Mouse (Mus musculus) gastrocnemius, postnatal 36 days (tissue): ENCODE measurements at regions not wholly inside any gene's neighbourhood (a gene's known extent, or its start where the extent isn't known, plus 50 kb on each side); places are given as distances from the start of the nearest gene placed in this dataset.

Source experiments
- DNase-seq, 2 experiments: peaks; one replicate each; pipeline ENCODE4 v3.0.0; 2022
- intact Hi-C: fragments of 180-260 bp; cut with DNase I; formaldehyde crosslinking; loops from one replicate; pipeline ENCODE4 v1.15.1; 2025

DNA sequence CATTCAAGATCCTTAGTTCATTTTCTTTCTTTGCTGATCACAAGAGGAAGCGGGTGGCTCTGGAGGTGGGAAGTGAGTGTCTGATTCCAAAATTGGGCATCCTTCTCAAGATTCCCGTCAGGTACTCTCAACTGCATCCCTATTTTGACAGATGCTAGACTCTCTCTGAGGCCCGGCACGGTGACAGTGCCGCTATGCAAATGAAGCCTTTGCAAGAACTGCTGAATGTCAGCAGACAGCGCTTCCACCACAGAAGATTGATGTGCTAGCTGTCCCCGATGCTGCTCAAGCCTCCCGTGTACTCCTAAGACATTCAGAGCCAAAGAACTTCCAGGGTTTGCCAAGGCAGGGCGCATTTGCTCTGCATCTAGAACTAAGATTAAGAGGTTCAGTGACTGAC is 50.9 kb upstream of the Cpne4 start:
- intact Hi-C loops: no loop called here
- DNase-seq: no peak

DNA sequence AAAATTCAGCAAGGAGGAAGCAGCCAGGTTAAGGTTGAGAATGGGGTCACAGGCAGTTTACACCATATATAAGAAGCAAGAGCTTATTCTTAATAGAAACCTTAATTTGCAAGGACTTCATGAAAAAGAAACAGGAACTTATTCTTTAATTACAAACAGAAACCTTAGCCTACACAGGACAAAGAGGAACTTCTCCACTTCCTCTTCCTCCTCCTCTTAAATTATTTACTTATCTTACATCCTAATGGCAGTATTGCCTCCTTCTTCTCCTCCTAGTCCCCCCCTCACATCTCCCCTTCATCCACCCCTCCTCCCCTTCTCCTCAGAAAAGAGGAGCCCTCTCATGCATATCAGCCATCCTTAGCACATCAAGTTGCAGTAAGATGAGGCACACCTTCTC is 56.4 kb upstream of the Cpne4 start:
- intact Hi-C loops: no loop called here
- no peak for DNase-seq

DNA sequence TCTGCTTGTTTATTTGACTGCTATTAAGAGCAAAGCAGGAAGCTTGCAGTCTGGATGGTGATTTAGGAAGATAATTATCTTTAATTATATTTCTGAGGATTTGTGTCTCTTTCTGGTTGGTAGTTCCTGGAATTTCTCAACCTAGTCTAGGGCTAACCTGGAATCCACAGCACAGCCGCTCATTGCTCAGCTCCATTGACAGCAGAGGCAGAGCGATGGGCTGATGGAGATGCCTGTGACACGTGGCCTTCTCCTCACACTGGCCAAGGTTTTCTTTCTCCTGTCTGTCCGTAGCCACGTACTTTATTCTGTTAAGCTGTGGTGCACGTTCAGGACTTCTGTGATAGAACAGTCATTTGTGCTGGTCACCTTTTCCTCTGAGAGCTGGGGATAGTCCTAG is 57.7 kb upstream of the Cpne4 start:
- DNase-seq: no peak
- intact Hi-C loops: no loop called here

DNA sequence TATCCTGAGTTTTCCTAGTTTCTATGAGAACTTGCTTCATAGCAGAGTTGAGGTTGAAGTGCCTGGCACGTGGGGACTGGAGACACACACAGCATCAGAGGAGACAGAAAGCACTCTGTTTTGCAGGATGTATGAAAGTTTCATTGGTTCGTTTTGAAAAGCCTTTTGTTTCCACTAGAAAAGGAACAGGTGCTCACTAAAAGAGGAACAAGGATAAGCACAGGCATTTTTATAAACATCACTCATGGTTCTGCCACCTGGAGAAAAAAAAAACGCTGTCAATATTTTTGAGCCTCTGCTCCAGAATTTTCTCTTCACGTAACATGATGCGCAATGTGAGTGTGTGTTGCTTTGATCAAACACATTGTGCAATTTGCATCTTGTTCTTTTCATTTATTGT is 64.6 kb upstream of the Cpne4 start:
- intact Hi-C loops: no loop called here
- DNase-seq: no peak

DNA sequence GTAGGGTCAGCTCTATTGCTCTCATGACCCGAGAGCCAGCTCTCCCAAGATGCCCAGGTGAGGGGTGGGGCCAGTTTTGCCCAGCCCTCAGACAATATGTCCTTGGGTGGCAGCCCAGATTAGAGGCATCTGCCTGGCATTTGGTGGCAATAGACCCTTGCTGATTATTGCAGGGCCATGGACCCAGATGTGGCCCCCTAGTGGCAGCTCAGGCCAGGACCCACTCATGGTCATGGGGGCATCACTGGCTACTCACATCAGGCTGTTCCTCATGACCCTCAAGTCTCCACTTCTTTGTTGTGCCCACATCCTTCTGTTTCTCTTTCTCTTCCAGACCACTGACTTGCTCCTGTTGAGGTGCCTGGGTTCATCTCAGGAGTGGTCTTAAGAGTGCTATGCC is 66.4 kb upstream of the Cpne4 start:
- intact Hi-C loops: no loop called here
- no peak for DNase-seq

DNA sequence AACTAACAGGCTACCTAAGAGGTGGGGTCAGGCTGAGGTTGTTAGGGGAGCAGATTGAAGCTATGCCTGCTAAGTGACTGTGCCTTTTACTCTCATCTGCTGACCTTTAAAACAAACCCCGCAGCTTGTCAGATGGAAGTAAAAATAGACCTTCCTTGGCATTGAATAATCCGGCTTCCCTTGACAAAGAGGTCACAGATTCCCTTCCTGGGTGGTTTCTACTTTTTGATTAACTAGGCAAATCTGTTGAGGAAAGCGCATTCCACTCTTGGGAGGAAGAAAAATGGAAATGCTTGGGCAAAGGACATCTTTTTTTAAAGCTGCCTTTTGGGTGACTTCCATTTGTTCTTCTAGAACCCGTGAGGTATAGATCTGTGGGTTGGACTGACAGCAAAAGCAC is 72.3 kb upstream of the Cpne4 start:
- intact Hi-C loops: no loop called here
- no peak for DNase-seq

DNA sequence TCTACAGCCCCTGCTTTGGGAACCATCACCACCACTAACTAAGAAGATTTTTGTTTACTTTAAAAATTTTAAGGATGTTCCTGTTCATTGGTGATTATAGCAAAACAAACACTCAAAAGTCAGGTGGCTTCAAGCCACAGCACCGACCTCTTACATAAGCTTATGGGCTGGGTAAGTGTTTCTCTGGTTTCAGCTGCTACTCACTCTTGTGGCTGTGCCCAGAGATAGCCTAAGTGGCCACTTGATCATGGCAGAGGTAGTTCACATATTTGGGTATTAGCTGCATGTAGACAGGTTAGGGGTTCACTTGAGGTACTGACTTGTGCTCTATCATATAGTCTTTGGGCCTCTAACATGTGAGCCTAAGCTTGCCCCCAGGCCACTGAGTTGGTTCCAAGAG is 79.8 kb upstream of the Cpne4 start:
- intact Hi-C loops: no loop called here
- DNase-seq: no peak

DNA sequence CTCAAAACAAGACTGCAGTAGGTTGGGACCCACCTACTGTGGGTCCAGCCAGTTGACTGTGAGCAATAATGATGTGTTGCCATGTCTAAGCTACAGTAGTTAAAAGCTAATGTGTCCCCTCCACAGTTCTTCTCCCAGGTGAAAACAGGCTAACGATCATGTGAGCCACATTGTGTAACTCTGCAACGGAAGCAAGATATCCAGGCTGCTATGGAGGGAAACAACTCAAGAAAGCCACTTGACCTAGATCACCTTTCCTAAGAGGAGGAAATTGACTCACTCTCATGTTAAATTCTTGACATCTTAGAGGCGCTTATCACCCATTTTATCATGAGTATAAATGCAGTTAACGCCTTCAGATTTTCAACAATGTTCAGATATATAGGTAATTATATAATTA is 83.4 kb upstream of the Cpne4 start:
- DNase-seq: no peak
- intact Hi-C loops: no loop called here

DNA sequence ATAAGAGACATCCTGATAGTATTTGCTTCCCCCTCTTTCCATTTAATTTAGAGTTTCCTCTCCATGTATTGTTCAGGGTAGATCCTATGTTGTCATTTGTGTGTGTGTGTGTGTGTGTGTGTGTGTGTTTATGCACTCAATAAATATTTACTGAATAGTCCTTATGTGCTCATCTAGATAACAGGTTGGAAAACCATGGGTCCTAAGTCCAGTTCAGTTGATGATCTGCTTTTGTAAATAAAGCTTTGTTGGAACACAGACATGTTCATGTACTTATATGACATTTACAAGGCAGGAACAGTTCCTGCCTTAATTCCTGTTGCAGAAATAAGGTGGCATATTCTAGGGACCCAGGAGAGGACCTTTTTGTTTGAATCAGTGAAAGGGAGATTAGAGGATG is 87.0 kb upstream of the Cpne4 start:
- intact Hi-C loops: no loop called here
- no peak for DNase-seq

DNA sequence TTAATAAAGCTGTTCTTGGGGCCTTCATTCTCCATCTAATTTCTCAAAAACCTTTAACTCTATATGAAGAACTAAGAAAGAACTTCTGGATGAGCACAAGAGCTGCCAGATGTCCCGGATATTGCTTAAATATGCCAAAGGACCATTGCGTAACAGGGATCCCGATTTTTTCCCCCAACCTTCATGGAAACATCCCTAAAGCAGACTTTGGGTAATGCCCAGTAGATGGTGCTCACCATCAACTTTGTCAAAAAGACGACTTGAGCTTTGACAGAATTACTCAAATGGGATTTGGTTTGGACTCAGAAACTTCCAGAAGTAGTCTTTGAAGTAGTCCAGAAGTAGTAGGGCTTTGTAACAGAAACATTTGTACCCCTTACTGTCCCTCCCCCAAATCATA is 89.5 kb upstream of the Cpne4 start:
- intact Hi-C loops: no loop called here
- no peak for DNase-seq

DNA sequence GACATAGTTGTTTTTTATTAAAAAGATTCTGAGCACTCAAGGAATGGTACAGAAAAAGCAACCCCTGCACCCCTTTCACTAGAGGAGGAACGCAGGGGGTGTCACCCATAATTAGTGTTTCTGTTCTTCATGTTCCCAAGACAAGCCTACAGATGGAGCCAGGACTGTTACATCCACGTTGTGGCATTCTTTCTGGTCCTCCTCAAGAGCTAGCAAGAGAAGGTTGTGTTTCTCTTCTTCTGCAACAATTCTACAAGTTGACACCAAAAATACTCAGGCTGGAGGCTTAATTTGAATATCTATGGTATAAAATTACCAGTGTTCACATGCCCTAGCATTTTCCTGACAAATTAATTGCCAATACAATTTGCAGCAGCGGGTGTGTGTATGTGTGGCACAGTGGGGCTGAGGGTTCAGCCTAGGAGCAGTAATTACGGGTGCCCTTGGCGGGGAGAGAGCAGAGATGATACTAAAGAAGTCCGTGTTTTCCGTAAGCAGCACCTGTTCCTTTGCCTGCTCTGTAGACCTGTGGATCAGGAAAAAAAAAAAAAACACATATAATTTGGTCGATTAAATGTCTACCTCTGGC is 98.4 kb upstream of the Cpne4 start:
- intact Hi-C loops: no loop called here
- DNase-seq: no peak

DNA sequence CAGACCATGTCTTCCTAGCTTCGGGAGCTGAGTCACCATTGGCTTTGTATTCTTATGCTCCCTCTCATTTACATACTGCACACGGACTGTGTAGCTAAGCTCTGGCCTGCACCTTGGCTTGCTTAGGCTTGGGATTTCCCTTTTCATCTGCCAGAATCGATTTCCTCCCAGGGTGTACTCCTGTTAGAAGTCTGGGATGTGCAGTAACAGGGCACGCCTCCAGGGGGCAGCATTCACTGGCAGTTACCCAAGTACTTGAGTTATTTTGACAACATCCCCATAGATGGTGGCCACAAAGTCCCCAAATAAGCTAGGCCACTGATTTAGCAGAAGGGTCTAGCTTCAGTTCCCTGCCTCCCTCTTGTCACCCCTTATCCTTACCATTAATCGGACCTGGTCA is 102.2 kb upstream of the Cpne4 start:
- peak in 1 of 2 experiments; percentile 16 for DNase-seq
- intact Hi-C loops: no loop called here

DNA sequence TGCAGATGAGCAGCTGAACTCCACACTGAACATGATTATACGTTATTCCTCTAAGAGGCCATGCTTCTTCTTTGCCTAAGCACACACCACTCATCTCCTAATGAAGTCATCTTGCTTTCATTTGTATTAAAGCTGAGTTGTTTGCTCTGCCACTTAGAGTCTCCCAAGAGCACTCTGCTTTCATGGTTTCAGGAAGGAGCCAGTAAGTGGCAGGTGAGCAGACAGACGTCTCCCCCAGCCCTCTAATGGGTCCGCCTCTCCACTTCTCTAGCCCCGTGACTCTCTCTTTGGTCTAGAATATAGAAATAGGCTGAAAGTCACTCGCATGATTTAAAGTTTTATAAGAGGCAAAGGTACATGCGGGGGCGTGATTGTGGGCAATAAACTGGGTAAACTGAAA is 103.8 kb upstream of the Cpne4 start:
- intact Hi-C loops: no loop called here
- DNase-seq: no peak

DNA sequence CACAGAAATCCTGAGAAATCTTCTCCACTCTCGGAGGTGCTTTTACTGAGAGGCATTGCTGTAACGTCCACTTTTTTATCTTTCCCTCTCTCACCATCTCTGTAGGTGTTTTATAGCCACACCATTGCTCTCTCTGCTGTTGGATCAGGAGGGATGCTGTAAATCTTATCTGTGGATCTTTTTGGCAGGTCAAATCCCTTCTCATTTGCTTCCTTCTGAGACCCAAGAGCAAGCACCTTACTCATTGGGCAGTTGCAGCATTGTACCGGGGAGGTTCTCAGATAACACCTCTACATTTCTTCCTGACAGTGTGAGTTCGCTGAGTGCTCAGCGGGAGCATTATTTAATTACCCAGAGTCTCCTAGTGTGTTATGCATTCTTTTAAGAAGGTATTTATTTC is 75.5 kb upstream of the Acpp start:
- intact Hi-C loops: no loop called here
- DNase-seq: no peak

DNA sequence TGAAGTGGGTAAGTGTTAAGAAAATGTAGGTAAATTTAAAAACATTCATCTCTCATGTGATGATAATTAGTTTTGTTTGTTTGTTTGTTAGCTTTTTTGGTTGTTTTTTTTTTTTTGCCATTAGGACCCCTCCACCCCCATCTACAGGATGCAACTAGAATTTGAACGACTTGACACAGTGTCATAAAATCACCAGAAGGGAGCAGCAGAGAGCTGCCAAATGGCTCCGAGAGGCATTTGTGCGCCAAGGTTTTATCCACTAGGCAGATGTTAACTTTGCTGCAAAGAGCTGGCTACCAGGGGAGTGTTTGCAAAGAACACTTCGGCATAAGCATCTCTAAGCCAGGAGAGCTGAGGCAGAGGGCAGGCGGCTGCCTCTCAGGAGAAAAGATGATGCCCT is 72.7 kb upstream of the Acpp start:
- intact Hi-C loops: no loop called here

DNA sequence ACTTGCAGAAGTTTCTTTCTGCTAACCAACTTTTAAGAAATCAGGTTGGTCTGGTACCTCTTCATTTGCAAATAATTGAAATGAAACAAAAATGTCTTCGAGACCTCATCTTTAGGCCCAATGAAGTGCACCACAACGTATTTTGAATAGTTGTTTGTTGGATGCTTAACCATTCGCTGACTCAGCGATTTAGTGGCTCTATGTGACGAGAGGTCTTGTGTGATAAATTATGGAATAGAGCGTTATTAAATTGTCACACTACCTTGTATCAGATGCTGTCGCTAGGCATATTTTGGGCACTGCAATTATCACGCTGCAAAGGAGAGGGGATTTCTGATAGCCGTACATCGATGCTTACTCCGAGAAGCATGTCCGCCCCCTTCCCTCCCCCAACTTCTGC is 71.8 kb upstream of the Acpp start:
- intact Hi-C loops: no loop called here
- DNase-seq: no peak

More for the DNA sequence above, 72.7 kb upstream of the Acpp start:
- no peak for DNase-seq

DNA sequence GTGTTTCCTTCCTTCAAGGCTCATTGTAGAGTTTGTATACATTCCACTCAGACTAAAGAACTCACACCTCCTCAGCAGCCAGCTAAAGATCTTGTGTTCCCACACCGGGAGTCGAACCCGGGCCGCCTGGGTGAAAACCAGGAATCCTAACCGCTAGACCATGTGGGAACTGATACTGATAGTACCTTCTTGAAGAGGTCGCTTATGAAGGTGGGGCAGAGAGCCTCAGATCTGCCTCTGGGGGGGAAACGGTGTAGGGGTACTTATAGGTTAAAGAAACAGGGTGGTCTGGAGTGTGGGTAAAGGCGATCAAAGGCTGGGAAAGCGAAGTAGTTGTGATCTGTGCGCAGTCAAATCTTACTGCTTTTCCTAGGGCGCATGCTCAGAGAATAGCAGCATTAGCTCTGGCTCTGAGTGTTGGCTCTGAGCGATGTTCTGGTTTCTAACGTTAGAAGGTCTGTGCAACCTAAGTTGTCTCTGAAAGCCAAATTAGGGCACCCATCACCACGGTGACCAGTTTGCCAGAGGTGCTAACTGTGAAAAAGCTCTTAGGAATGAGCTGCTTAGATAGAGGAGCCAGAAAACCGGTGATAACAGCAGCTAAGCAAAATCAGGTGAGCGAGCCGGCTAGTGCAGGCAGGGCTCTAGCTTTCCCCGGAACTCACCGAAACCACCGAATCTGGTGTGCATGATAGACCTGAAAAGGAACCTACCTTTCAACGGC is 71.2 kb upstream of the Acpp start:
- intact Hi-C loops: no loop called here

DNA sequence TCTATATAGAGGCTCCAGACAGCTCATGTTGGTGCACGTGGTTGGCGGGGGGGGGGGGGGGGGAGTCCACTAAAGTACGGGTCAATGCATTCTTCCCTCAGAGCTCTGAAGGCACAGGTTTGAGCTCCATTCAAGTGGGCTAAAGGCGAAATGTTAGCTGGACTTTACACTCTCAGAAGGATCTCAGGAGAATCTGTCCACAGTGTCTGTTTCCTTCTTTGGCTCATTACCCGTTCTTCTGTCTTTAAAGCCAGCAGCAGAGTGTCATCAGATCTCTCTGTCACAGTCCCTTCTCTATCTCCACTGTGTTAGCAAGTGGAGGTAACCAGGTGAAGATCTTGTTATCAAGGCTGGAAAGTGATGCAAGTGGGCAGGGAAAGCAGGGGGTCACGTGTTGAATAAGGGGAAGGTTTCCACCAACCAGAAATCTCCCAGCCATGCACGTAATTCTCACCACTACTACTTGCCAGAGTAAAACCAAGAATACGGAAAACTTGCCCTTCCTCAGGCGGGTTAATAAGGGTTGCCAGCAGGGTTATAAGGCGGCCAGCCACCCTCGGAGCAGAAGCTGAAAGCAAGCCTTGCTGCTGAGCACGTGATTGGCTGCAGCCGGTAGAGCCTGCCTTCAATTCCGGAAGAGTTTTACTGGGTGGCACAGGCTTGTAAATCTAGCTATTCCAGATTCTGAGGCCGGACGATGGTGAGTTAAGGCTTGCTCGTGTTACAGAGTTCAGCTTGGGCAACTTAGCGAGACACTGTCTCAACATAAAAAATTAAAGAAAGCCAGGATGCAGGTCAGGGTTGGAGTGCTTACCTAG is 70.2 kb upstream of the Acpp start:
- intact Hi-C loops: no loop called here
- DNase-seq: no peak

More for the DNA sequence above, 71.2 kb upstream of the Acpp start:
- DNase-seq: no peak

DNA sequence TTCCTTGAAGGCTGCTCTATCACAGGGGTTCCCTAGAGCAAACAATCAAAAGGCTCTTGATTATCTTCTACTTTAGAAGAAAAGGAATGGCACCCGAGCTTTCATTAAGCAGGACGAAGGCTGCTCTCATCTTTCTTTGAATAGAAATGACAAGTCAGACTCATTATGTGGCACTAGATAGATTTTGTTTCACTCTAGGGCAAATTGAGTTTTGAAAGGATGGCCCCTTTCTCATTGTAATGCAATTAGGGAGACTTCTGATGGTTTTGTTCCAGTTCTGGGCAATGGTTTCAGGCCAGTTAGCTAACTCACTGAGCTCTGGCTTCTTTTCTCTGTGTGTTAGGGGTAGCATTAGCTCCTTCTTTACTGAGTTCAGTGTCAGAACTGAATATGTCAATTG is 69.5 kb upstream of the Acpp start:
- no peak for DNase-seq
- intact Hi-C loops: no loop called here

DNA sequence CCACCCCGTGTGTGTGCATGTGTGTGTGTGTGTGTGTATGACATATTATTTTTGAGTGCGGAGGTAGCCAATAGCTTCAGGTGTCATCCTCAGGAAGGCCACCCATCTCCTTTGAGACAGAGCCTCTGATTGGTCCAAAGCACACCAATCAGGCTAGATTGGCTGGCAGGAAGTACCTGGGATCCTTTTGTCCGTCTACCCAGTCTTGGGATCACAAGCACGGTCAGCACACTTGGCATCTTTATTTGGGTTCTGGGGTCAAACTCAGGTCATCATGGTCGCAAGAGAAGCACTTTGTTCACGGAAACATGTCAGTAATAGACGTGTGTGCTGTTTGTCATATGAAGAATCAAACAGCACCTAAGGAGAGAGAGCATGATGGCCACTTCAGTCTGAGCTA is 68.9 kb upstream of the Acpp start:
- intact Hi-C loops: no loop called here
- no peak for DNase-seq

DNA sequence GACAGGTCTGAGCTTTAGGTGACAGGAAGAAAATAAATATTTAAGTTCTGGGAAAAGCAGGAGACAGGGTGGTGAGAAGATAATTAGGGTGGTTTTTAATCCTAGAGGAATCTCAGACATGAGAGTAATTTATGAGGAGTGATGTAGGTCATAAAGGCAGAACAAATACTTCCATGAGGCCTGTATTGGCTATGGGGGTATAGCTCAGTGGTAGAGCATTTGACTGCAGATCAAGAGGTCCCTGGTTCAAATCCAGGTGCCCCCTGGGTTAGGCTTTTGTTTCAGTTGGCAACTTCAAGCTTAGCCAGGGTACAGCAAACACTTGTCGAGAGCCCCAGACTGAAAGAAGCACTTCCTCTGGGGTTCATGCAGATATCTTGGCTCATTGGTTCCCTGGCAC is 66.3 kb upstream of the Acpp start:
- intact Hi-C loops: no loop called here
- no peak for DNase-seq

DNA sequence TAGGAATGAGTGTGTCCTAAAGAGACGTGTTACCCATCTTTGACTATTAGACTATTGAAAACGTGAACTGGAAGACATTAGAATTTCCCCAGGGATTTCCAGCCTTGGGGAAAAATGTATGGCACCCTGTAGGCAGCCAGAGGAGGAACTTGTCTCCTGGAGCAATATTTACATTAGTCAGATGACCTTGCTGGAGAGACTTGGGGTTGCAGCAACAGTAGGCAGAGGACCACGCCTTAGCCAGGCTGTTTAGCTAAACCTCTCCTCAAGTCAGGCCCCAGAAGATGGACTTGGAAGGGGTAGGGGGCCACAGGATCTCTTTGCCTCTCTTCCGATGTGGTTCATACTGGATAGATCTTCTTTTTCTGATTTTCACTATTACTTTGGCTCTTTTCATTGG is 64.1 kb upstream of the Acpp start:
- no peak for DNase-seq
- intact Hi-C loops: no loop called here
